Mouse (Mus musculus): ENCODE data around the gene Phf7.
A peak's percentile ranks its signal among the peaks of the same experiment; 100 is the strongest.

The Phf7 gene

DNA sequence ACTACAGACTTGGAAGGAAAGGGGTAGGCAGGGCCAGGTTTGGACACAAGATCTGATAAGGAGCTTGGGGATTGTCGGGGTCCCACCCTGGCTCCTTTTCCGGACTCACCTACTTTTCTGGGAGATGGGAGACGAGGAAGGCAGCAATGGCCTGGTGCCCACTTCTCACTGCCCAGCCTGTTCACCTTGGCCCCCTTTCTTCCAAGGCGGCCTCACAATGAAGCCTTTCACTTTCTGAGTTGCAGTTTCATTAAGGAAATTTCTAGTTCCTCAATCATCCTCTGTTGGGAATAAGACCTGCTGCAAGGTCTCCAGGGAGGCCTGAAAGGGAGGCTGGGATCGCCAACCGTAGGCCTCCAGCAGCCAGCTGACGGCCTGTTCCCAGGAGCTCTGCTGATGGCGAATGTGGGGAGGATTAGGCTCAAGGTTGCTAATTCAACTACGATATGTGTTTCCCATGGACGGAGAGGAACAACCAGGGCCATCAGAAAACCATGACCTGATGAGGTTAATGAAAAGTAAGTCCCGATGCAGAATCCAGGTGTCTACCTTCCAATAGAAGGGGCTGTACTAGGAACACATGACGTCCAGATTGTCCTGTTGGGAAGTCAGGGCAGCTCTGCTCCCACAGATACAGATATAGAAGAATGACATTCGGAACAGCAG, 18.6 kb downstream of the Phf7 start:
- peak; percentile 98 for DNase-seq

DNA sequence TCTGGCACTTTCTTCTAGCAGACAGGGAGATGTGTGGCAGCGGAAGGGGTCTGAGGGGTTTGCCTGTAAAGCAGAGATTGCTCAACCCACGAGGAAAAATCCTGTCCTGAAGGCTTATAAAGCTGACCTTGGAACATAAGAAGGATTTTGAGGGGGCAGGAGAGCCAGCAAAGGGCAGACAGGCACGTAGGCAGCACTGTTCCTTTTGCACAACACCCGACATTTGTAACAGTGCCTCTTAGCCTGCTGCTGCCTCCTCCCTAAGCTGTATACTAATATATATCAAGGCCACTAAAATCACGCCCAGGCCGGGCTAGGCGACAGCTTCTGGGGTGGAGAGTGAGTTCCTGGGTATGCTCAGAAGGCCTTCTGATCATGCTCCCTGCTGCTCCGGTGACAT, 20.7 kb downstream of the Phf7 start:
- no peak for DNase-seq

DNA sequence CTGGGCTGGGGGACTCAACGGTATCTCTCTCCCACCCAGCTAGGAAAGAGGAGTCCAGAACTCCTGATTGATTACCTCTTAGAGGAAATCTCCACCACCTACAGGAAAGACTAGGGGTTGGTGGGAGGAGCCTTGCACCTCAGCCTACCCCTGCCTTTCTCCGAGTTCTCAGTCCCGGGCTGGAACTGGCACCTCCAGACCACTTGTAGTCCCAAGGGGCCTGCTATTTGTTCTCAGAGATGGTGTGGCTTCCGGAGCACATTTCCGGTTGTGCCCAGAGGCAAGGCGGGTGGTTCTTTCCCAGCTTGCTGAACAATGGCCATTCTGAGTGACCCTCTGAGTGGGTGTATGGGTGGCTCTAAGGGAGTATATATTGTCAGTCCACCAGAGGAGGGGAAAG, 22.9 kb downstream of the Phf7 start:
- peak; percentile 97 for DNase-seq

DNA sequence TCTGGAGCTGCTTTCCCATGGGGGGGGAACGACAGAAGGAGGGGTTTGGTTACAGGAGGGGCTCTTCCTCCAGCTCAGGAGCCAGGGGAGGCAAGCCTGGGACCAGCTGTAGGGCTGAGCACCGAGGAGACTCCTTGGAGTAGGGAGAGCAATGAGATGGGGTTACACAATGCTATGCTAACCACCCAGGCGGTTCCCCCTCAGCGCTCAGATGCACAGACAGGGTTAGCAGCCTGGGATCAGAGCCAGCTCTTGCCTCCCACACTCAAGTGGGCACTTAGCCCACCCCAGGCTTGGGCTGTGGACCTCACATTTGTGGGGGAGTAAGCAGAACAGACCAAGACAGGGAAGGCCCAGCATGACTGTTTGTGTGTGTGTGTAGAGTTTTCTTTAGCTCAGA, 24.1 kb downstream of the Phf7 start:
- DNase-seq: peak; percentile 97

DNA sequence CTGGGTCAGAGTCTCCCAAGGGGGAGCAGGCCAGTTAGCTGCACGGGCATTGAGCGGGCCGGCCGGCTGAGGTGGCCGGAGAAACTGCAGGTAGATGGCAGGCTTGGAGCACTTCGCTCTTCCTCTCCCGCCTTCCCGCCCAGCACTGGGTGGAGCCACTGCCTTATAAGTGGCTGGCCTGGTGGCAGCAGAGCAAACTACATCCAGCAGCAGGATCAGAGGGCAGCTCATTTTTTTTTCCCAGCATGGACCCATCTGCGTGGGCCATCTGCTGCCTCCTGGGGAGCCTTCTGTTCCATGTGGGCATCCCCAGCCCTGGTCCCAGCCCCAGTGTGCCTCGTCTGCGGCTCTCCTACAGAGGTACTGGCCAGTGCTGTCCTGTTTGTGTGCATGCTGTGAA, 33.5 kb downstream of the Phf7 start, which contains the start of gene Sema3g:
Sema3g (plus strand) TSS at position 195 of the 400 bp plus-strand sequence.
- DNase-seq: peak; percentile 95

DNA sequence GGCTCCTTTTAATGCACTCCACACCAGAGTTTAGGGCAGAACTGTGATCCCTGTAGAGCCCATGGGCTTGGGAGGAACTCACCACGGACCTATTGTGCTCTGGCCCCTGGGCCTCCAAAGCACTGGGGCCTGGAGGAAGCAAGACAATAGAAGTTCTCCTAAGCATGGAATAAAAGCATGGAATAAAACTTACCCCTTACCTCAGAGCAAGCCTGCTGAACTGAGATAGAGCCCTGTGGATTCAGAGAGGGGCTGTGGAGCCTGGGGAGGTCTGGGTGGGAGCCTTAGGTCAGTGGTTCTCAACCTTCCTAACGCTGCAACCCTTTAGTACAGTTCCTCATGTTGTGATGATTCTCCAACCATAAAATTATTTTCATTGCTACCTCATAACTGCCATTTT, 34.3 kb downstream of the Phf7 start, which contains the start of gene Nisch:
Nisch (minus strand) TSS at position 101 of the 400 bp plus-strand sequence.
- no peak for DNase-seq

DNA sequence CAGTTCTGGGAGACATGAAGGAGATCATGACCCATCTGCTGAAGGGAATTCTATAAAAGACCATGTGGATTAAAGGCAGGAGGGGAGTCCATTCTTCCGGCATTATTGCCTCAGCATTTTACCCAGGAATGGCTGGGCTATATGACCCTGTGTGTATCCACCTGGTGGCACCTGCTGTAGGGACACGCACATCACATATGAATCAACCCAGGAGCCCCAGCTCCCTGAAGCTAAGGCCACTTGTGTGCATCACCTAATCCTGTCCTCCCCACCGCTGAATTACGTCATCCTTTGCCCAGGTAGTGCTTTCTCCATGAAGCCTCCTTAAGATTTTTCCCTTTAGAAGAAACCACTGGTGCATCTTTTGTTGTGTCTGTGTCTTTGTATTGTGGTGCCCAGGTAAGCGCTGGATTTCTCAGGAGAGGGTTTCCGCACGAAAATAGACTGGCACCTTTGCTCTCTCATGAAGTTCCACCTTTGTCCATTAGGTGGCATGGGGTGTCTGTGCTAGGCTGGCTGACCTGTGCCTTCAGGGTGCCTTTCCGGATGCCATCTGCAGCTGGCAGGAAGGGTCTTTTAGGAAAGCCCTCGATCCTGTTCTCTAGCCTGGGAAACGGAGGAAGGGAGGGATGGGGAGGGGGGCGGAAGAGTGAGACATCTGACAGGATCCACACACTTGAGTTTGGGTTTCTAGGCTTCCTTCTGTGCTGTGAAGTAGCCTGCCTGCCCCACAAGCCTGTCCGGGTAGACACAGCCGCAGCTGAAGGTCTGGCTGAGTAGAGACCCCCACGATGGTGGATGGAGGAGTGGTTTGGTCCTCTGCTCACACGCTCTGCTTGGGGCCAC, 35.7 kb downstream of the Phf7 start:
- DNase-seq: peak; percentile 96

DNA sequence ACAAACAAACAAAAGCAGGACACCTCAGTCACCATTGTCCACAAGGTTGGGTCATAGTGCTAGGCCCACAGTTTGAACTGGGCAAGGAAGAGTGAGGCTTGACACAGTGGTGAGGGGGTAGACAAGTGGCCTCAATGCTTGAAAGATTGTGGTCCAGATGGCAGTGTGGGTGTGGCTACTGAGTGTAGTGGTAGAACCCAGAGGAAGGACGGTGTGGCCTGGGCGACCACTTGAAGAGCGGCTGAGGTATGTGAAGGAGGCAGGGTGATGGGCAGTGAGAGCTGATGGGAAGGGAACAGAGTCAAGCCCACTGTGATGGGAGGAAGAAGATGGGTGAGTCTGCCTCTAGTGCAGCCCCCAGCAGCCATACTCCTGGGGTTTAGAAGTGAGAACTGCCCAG, 36.4 kb downstream of the Phf7 start:
- no peak for DNase-seq

DNA sequence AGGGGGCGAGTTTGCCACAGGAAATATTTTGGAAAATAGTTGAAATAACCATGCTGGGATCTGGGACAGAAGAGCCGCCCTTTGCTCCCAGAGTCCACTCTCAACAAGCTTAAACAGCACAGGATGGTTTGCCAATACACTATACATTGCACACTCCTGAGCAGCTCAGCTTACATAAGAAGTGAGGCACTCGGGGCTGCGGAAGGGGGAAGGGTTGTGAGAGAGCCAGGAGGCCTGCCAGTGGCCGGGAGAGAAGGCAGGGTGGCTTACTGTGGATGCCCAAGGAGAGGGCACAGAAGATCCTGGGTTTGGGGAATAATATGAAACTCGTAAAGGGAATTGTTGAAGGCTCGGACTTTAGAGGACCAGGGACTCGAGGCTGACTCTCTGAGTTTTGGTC, 37.2 kb downstream of the Phf7 start:
- no peak for DNase-seq

DNA sequence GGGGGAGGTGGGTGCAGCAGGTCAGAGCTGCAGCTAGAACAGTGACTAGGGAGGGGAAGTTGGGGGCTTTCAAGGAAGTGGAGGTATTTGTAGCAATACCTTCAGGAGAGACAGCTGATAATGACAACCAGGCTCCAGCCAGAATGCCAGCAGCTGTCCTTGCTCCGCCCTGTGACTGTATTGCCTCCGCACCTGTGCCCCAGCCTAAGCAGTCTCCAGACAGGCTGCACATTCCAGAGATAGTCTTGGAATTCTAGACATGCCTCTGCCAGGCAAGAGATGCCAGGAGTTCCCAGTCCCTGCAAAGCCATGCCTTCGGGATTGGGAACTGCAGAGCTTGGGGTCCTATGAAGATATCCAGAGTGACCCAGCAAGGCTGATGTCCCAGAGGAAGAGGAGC, 38.6 kb downstream of the Phf7 start:
- DNase-seq: peak; percentile 89

DNA sequence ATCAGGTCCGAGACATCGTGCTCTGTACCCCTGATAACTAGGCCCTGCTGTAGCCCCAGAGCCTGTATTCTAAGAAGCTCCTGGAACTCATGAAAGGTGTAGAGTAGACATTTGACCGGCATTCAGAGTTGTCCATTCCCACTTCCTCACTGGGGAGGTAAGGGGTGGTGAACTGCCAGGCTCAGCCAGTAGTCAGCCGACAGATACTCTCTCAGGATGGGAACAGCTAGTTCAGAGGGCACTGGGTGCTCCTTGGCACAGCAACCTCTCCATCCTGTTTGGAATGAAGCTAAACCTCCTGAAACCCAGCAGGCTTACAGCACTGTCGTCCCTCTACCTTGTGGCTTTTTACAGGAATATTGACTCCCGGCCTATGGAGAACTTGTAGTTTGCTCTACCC, 39.3 kb downstream of the Phf7 start:
- peak; percentile 90 for DNase-seq

DNA sequence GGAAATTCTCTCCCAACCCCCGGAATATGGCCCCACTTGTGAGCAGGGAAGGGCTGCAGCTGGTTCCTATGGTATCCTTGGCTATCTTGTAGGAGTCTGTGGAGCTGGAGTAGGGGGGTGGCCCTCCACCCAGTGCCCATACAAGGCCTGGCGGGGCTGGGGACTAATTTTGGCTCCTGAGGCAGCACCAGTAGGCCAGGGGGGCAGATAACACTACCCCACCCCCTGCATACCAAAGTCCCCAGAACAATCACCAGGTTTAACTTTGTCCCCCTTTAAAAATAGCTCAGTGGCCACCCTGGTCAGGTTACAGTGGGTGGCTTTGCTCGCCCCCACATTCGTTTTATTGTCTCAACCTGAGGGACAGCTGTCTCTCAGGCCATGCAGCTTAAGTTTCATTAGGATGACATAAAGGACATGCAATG, 42.0 kb downstream of the Phf7 start:
- peak; percentile 99 for DNase-seq

DNA sequence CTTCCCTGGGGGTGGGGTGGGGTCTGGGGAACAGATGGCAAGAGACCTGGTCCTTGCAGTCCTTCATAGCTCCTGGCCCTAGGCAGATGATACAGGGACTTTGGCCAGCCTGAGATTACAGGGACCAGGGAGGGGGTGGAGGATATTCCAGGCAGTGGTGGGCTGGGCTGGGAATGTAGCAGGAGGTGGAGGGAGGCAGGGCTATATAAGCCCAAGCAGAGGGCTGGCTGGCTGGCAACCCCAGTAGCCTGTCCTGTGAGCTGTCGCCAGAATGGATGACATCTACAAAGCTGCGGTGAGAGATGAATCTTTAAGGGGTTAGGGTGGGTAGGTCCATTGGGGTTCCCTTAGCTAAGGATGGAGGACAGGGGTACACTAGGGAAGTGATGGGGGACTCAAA, 43.0 kb downstream of the Phf7 start, which contains the start of gene Tnnc1:
Tnnc1 (plus strand) TSS at position 229 of the 400 bp plus-strand sequence.
- peak; percentile 98 for DNase-seq

DNA sequence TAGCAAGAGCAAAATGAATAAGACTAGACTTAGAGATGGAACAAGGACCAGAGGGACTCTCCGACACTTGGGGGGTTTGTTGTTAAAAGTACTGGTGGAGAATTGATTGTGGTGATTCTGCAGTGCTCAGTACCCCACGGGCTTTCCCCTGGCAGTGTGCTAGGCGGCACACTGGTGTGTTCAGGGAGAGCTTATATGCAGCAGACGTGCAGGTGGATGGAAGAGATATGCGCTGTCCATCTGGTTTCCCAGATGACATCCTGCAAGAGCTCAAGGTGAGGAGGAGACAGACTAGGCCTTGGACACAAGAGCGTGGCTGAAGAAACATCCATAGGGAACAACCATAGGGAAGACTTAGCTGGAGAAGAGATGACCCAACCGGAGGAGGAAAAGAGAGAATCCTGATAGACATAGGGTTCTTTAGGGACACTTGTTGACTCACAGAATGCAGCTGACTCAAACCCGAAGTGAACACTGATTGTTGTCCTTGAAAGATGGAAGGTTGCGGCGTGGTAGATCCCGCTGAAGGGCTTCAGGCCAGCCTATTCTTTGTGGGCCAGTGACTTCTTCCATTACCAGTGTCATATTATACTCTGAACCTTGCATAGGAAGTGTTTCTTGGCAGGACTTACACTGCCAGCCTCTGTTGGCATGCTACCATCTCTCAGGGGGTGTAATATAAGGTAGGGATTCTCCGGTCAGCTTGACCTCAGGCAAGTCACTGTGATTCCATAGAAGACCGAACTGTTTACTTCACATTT, 43.9 kb downstream of the Phf7 start:
- DNase-seq: peak; percentile 96

DNA sequence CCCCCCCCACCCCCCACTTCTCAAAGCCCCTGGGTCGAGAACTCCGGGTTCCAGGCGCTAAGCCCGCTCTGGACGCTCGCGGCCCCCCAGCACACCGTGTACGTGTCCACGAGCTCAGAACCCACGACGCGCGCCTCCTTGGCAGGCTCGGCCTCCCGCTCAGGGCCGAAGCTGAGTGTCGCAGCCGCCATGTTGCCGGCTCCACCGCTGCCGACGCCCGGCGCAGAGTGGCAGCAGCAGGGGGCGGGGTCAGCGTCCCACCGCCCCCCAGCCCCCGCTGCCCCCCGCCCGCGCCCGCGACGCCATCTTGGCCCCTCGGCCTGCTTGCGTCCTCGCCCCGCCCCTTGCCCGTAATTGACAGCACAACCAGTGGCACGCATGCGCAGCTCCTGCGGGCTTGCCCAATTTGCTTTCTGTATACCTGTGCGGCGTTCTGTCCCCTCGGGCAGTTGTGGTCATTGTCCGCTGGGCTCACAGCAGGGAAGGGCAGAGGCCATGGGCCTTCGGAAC, 44.6 kb downstream of the Phf7 start:
- DNase-seq: peak; percentile 100

DNA sequence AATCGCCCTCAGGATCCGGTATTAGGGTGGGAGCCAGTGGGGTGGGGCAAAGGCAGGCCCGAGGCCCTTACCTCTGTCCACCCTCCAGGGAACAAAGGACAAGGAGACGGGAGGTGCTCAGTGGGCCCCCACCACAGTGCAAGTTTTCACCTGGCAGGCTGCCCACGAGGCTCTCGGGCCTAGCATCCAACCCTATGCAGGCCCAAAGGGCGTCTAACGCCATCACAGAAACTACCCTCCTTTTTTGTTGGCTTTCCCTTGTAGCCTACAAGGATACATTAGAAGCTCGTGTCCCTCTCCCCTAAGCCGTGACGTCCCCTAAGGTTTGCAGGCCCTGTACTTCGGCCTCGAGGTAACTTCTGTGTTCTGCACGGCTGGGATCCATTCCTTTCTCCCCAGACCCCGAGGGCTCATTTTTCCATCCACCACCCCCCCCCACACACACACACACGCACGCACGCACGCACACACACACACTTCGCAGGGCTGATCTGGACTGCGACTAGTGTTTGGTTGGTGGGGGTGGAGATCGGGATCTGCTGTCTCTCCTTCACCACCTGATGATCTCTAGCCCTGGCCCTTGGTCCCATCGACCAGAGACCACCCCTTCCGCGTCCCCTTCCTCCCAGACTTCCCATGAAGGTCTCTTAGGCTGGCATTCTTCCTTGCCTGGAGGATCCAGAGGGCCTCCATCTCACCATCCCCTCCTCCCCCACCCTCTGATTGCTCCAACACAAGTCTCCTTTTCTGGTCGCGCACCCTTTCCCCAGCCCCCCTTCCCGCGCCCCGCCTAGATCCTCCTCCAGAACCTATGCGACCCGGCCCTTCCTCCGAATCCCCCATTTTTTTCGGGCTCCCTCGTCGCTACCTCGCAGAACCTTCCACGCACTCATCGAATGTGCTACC, 45.3 kb downstream of the Phf7 start:
- peak; percentile 97 for DNase-seq

DNA sequence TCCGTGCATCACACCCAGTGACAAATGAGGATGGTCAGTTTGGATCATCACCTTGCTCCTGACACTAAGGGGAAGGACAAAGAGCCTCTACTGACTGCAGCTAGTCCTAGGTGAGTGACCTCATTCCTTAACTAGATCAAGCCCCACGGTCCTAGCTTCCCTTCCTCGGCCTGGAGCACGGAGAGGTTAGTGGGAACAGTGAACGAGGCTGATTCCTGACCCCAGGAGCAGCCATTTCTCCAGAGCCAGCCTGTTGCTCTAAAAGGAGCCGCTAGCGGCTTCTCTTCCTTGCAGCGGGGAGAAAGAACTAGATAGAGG, 45.9 kb downstream of the Phf7 start:
- no peak for DNase-seq

DNA sequence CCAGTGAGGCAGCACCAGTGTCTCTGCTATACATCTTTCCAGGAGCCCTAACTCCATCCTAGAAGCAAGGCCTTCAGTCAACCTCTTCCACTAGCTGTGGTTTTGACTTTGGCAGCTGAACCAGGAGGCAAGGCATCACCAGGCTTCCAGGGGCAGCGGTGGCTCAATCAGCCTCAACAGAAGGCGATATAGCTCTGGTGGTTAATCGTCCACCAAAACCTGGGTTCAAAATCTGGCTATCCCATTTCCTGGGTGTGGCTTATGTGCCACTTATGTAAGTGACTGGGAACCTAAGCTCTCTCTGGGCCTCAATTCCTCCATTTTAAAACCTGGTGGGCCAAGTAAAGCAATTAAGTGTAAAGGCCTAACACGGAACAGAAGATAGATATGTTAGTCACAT, 46.3 kb downstream of the Phf7 start:
- peak; percentile 93 for DNase-seq

DNA sequence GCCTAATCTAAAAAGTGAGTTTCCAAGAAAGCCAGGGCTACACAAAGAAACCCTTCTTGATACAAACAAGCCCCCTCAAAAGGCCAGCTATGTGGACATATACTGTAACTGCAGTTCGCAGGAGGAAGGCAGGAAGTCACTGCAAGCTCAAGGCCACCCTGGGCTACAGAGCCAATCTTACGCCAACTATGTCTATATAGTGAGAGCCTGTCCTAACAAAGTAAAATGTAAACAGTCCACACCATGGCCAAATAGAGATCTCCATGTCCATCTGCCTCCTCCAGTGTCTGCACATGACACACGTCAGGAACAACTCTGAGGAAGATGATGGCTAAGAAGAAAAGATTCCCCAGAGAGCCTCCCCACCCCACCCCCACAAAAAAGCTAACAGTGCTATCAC, 51.1 kb downstream of the Phf7 start:
- no peak for DNase-seq

DNA sequence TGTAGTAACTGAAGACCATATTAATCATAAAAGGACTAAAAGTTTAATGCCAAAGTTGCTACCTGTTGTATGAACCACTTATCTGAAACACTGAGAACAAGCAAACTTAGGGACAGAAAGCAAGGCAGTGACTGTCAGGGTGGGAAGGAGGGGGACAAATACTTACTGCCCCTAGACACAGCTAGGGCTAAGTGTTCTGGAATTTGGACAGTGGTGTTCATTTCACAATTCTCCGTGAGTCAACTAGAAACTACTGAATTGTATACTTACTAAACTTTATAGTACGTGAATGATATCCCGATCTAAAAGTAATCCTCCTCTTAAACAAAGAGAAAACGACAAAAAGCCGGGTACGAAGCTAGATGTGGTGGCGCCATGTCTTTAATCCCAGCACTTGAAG, 51.5 kb downstream of the Phf7 start:
- DNase-seq: no peak

DNA sequence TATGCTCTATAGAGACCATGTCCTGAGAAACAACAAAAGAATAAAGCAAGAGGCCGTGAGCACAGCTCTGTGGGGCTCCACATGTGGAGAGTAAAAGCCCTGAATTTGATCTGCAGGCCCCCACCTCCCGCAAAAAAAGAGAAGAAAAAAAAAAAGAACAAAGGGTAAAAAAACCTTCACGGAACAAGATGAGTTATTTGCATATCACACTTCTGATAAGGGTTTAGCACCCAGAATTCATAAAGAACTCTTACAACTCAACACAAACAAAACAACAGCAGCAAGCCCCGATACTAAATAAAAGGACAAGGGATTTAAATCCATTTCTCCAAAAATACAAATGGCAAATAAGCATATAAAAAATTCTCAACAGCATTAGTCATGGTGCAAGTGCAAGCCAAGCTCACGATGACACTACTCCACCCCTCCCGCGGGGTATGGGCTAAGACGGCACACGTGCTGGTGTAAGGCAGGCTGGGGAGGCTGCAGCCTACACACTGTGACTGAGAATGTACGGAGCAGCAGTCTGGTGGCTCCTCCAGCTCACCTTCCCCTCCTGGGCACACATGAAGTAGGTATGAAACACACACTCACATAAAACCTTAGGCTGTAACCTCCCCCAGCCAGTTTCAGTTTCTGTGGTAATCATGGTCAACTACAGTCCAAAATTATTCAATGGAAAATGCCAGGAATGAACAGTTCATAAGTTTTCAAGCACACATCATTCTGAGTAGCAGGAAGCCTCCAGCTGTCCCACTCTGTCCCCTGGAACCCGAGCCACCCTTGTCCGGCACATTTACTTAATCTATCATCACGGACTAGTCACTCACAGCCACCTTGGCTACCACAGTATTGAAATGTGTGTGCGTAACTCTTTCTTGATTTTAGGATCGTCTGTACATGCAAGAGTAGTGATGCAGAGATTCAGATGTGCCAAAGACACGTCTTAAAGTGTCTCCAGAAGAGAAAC, 53.3 kb downstream of the Phf7 start:
- DNase-seq: peak; percentile 97

Data from heart, adult 11 months (tissue).